Mouse (Mus musculus): ENCODE results near the gene Mapk12. TPM values are rescaled to one million over a fixed set of nuclear protein-coding genes. Genes with fewer than 3 reads are reported as not detected.

The Mapk12 gene
- polyA plus RNA-seq, 1 experiment from 2014 or later: 3.0 TPM

- H3K9ac ChIP-seq (ENCODE audit: low read depth, low read length): no peak overlapping the region
- H3K4me1 ChIP-seq (ENCODE audit: control insufficient read depth, insufficient read depth, low read length): peaks cover 17% of the 10 kb centered on the region
- H3K4me3 ChIP-seq (ENCODE audit: low read depth, low read length): no peak overlapping the region
- no peaks in the 10 kb centered on the region for H3K36me3 ChIP-seq (ENCODE audit: control insufficient read depth, insufficient read depth, low read length)
- WGBS: 81% methylated on average over 11 of the region's 11 CpGs
- no peak for ATAC-seq
- no peak overlapping the region for H3K4me2 ChIP-seq (ENCODE audit: low read length)
- H3K27me3 ChIP-seq (ENCODE audit: control insufficient read depth, insufficient read depth, low read depth, low read length): peaks cover 8% of the 10 kb centered on the region
- H3K27ac ChIP-seq (ENCODE audit: low read length): no peak overlapping the region
- H3K9me3 ChIP-seq (replicated peaks; ENCODE audit: control insufficient read depth, low read length, poor library complexity, severe bottlenecking): no peaks in the 10 kb centered on the region
These were observed 3.0 kb downstream of the Mapk12 start for GRCm38 (mm10) chr15:89137378-89138045.

- no peaks in the 10 kb centered on the region for H3K9me3 ChIP-seq (replicated peaks; ENCODE audit: control insufficient read depth, low read length, poor library complexity, severe bottlenecking)
- no peak overlapping the region for H3K9ac ChIP-seq (ENCODE audit: low read depth, low read length)
- peaks cover 17% of the 10 kb centered on the region for H3K4me1 ChIP-seq (ENCODE audit: control insufficient read depth, insufficient read depth, low read length)
- H3K4me2 ChIP-seq (ENCODE audit: low read length): no peak overlapping the region
- H3K27ac ChIP-seq (ENCODE audit: low read length): no peak overlapping the region
- WGBS: 96% methylated on average over 4 of the region's 5 CpGs
- ATAC-seq: no peak
- peaks cover 8% of the 10 kb centered on the region for H3K27me3 ChIP-seq (ENCODE audit: control insufficient read depth, insufficient read depth, low read depth, low read length)
- no peaks in the 10 kb centered on the region for H3K36me3 ChIP-seq (ENCODE audit: control insufficient read depth, insufficient read depth, low read length)
- H3K4me3 ChIP-seq (ENCODE audit: low read depth, low read length): no peak overlapping the region
These were observed 3.9 kb downstream of the Mapk12 start for GRCm38 (mm10) chr15:89136461-89137155.

- H3K4me3 ChIP-seq (ENCODE audit: low read depth, low read length): no peak overlapping the region
- WGBS: 92% methylated on average over 3 of the region's 3 CpGs
These were observed 9.2 kb downstream of the Mapk12 start for GRCm38 (mm10) chr15:89131316-89131715.

GRCm38 (mm10) chr15:89130245-89130644 lies 10.3 kb downstream of the Mapk12 start:
- Histone ChIP-seq H3K36me3 (ENCODE audit: control insufficient read depth, insufficient read depth, low read length) (0 out of 2 replicates have a peak, but pooled peaks cover 3% of the 10 kb centered on the region), H3K9me3 (replicated peaks; ENCODE audit: control insufficient read depth, low read length, poor library complexity, severe bottlenecking) (no peaks in the 10 kb centered on the region), H3K27me3 (ENCODE audit: control insufficient read depth, insufficient read depth, low read depth, low read length) (no peaks in the 10 kb centered on the region), H3K9ac (ENCODE audit: low read depth, low read length) (no peak overlapping the region), H3K4me1 (ENCODE audit: control insufficient read depth, insufficient read depth, low read length) (peaks cover 13% of the 10 kb centered on the region), H3K4me3 (ENCODE audit: low read depth, low read length) (no peak overlapping the region), H3K4me2 (ENCODE audit: low read length) (no peak overlapping the region), H3K27ac (ENCODE audit: low read length) (no peak overlapping the region)
- no peak for ATAC-seq

More at GRCm38 (mm10) chr15:89131316-89131715, 9.2 kb downstream of the Mapk12 start:
- no peaks in the 10 kb centered on the region for H3K36me3 ChIP-seq (ENCODE audit: control insufficient read depth, insufficient read depth, low read length)
- peaks cover 13% of the 10 kb centered on the region for H3K4me1 ChIP-seq (ENCODE audit: control insufficient read depth, insufficient read depth, low read length)
- H3K27me3 ChIP-seq (ENCODE audit: control insufficient read depth, insufficient read depth, low read depth, low read length): no peaks in the 10 kb centered on the region
- no peak overlapping the region for H3K27ac ChIP-seq (ENCODE audit: low read length)
- no peak for ATAC-seq
- H3K4me2 ChIP-seq (ENCODE audit: low read length): no peak overlapping the region
- H3K9me3 ChIP-seq (replicated peaks; ENCODE audit: control insufficient read depth, low read length, poor library complexity, severe bottlenecking): no peaks in the 10 kb centered on the region
- H3K9ac ChIP-seq (ENCODE audit: low read depth, low read length): no peak overlapping the region

- H3K27ac ChIP-seq (ENCODE audit: low read length): peak within 1 kb of the TSS; percentile 86
- 3% methylated on average over 36 of the region's 36 CpGs for WGBS
These were observed 11.8 kb downstream of the Mapk12 start, which contains the start of gene Hdac10 for GRCm38 (mm10) chr15:89128382-89129350. TSS of gene Hdac10 (minus strand) at chr15:89128700.

GRCm38 (mm10) chr15:89127364-89127940 lies 13.1 kb downstream of the Mapk12 start:
- H3K9ac ChIP-seq (ENCODE audit: low read depth, low read length): peak overlapping the region; percentile 75
- H3K27me3 ChIP-seq (ENCODE audit: control insufficient read depth, insufficient read depth, low read depth, low read length): no peaks in the 10 kb centered on the region
- 0 out of 2 replicates have a peak, but pooled peaks cover 3% of the 10 kb centered on the region for H3K36me3 ChIP-seq (ENCODE audit: control insufficient read depth, insufficient read depth, low read length)
- H3K4me2 ChIP-seq (ENCODE audit: low read length): peak overlapping the region; percentile 82
- H3K9me3 ChIP-seq (replicated peaks; ENCODE audit: control insufficient read depth, low read length, poor library complexity, severe bottlenecking): no peaks in the 10 kb centered on the region
- 90% methylated on average over 8 of the region's 8 CpGs for WGBS
- H3K4me1 ChIP-seq (ENCODE audit: control insufficient read depth, insufficient read depth, low read length): peaks cover 23% of the 10 kb centered on the region
- H3K4me3 ChIP-seq (ENCODE audit: low read depth, low read length): peak overlapping the region; percentile 61
- no peak overlapping the region for H3K27ac ChIP-seq (ENCODE audit: low read length)
- no peak for ATAC-seq

More at GRCm38 (mm10) chr15:89128382-89129350, 11.8 kb downstream of the Mapk12 start, which contains the start of gene Hdac10:
- Histone ChIP-seq H3K9me3 (replicated peaks; ENCODE audit: control insufficient read depth, low read length, poor library complexity, severe bottlenecking) (no peaks in the 10 kb centered on the region), H3K27me3 (ENCODE audit: control insufficient read depth, insufficient read depth, low read depth, low read length) (no peaks in the 10 kb centered on the region), H3K36me3 (ENCODE audit: control insufficient read depth, insufficient read depth, low read length) (0 out of 2 replicates have a peak, but pooled peaks cover 3% of the 10 kb centered on the region), H3K4me3 (ENCODE audit: low read depth, low read length) (peak within 1 kb of the TSS; percentile 61), H3K4me1 (ENCODE audit: control insufficient read depth, insufficient read depth, low read length) (peaks cover 18% of the 10 kb centered on the region), H3K9ac (ENCODE audit: low read depth, low read length) (peak within 1 kb of the TSS; percentile 75), H3K4me2 (ENCODE audit: low read length) (peak within 1 kb of the TSS; percentile 82)
- ATAC-seq: peak; percentile 83

GRCm38 (mm10) chr15:89126622-89127021 lies 13.9 kb downstream of the Mapk12 start:
- Histone ChIP-seq H3K36me3 (ENCODE audit: control insufficient read depth, insufficient read depth, low read length) (0 out of 2 replicates have a peak, but pooled peaks cover 3% of the 10 kb centered on the region), H3K4me1 (ENCODE audit: control insufficient read depth, insufficient read depth, low read length) (peaks cover 31% of the 10 kb centered on the region), H3K9me3 (replicated peaks; ENCODE audit: control insufficient read depth, low read length, poor library complexity, severe bottlenecking) (no peaks in the 10 kb centered on the region), H3K4me2 (ENCODE audit: low read length) (no peak overlapping the region), H3K27ac (ENCODE audit: low read length) (no peak overlapping the region), H3K27me3 (ENCODE audit: control insufficient read depth, insufficient read depth, low read depth, low read length) (no peaks in the 10 kb centered on the region), H3K4me3 (ENCODE audit: low read depth, low read length) (no peak overlapping the region), H3K9ac (ENCODE audit: low read depth, low read length) (no peak overlapping the region)
- ATAC-seq: no peak
- WGBS: 89% methylated on average over 8 of the region's 8 CpGs

GRCm38 (mm10) chr15:89125351-89125750 lies 15.2 kb downstream of the Mapk12 start:
- Histone ChIP-seq H3K27ac (ENCODE audit: low read length) (no peak overlapping the region), H3K4me2 (ENCODE audit: low read length) (no peak overlapping the region), H3K27me3 (ENCODE audit: control insufficient read depth, insufficient read depth, low read depth, low read length) (no peaks in the 10 kb centered on the region), H3K36me3 (ENCODE audit: control insufficient read depth, insufficient read depth, low read length) (0 out of 2 replicates have a peak, but pooled peaks cover 3% of the 10 kb centered on the region), H3K4me3 (ENCODE audit: low read depth, low read length) (no peak overlapping the region), H3K4me1 (ENCODE audit: control insufficient read depth, insufficient read depth, low read length) (peaks cover 43% of the 10 kb centered on the region), H3K9ac (ENCODE audit: low read depth, low read length) (no peak overlapping the region), H3K9me3 (replicated peaks; ENCODE audit: control insufficient read depth, low read length, poor library complexity, severe bottlenecking) (no peaks in the 10 kb centered on the region)
- ATAC-seq: no peak
- 91% methylated on average over 9 of the region's 9 CpGs for WGBS
